In the genomic region with DNA sequence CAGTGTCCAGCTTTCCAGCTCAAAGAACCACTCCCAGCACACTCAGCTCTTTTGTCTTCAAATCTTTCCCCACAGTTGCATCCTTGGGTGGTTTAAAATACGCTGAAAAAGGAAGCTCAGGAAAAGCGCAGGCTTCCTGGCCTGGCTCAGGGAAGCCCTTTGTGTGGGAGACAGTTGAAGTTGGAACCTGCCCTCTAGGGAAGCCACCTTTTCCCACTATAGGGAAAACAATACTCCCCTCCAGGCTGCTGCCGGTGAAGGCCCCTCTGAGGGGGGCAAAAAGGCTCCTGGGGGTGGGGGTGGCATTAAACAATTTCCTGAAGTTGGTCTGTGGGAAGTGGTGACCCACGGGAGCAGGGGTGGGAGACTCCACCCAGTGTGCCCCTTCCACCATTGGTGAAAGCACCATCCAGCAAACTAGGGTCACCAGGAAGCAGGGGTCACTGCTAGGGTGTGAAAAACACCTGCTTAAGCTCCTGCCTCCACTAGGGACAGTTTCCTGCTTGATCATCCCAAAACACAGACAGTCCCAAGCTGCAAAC, we compare ENCODE assay signal across 10 mouse cellular contexts. TPM values are rescaled to one million over a fixed set of nuclear protein-coding genes. Genes with fewer than 3 reads are reported as not detected.
A peak's percentile ranks its signal among the peaks of the same experiment; 100 is the strongest.
DNase-seq lines count a peak whose midpoint lies in the region; ATAC-seq and TF ChIP-seq lines count a peak whose summit lies in the region.
"Had no signal": no experiment of that assay in that cellular context is flagged by ENCODE, and none has a peak within 500 bp of the region (broad histone marks: within the 10 kb centered on the region; RNA-seq: fewer than 3 reads in every experiment).

No protein-coding gene starts in this region.

- ATAC-seq in megakaryocyte, adult 5-6 weeks (ENCODE audit: poor library complexity, severe bottlenecking) = no peak
- no peak for ATAC-seq in heart, embryonic 13.5 days (ENCODE audit: extremely low read depth, insufficient number of reproducible peaks, low FRiP score, low TSS enrichment)
- no peak for ATAC-seq in limb, embryonic 14.5 days (ENCODE audit: low FRiP score, low read depth)
- no peak for ATAC-seq in stomach, embryonic 15.5 days (ENCODE audit: insufficient read depth, low FRiP score, low read depth)
- ATAC-seq: Patski had no signal

- peak overlapping the region; percentile 88 for H3K27ac ChIP-seq in heart, embryonic 13.5 days (replicated peaks)
- 0 out of 2 replicates have a peak overlapping the region, but pooled peaks have one; percentile 19 for H3K27ac ChIP-seq in limb, embryonic 14.5 days (replicated peaks; ENCODE audit: low read depth, low read length)
- H3K27ac ChIP-seq in stomach, embryonic 15.5 days = peak overlapping the region; percentile 6

- H3K27me3 ChIP-seq in megakaryocyte, embryonic 14.5 days (replicated peaks) = peaks cover 67% of the 10 kb centered on the region
- no peaks in the 10 kb centered on the region; the same call in 1 of the 2 replicates for H3K27me3 ChIP-seq in heart, embryonic 13.5 days (replicated peaks)
- H3K27me3 ChIP-seq in limb, embryonic 14.5 days (ENCODE audit: control insufficient read depth, insufficient read depth, low read length) = no peaks in the 10 kb centered on the region
- no peaks in the 10 kb centered on the region for H3K27me3 ChIP-seq in stomach, embryonic 15.5 days (replicated peaks)
- H3K27me3 ChIP-seq: Patski had no signal

- H3K9me3 ChIP-seq in megakaryocyte, embryonic 14.5 days = no peaks in the 10 kb centered on the region
- no peaks in the 10 kb centered on the region for H3K9me3 ChIP-seq in heart, embryonic 13.5 days
- H3K9me3 ChIP-seq in limb, embryonic 14.5 days (ENCODE audit: control insufficient read depth, low read length) = no peaks in the 10 kb centered on the region
- no peaks in the 10 kb centered on the region for H3K9me3 ChIP-seq in stomach, embryonic 15.5 days

- peak overlapping the region; percentile 1 for H3K4me3 ChIP-seq in megakaryocyte, embryonic 14.5 days (replicated peaks)
- no peak overlapping the region for H3K4me3 ChIP-seq in heart, embryonic 13.5 days
- H3K4me3 ChIP-seq in limb, embryonic 14.5 days (replicated peaks; ENCODE audit: low read length) = no peak overlapping the region
- H3K4me3 ChIP-seq in stomach, embryonic 15.5 days (replicated peaks) = no peak overlapping the region

- TF ChIP-seq POLR2A in limb, embryonic 14.5 days (IDR thresholded peaks at IDR 0.05; ENCODE audit: borderline replicate concordance, extremely low read depth, insufficient read depth, insufficient read length) = no peak

- peaks cover 96% of the 10 kb centered on the region for H3K4me1 ChIP-seq in megakaryocyte, embryonic 14.5 days
- peaks cover 100% of the 10 kb centered on the region for H3K4me1 ChIP-seq in heart, embryonic 13.5 days
- peaks cover 74% of the 10 kb centered on the region for H3K4me1 ChIP-seq in limb, embryonic 14.5 days (ENCODE audit: control insufficient read depth, insufficient read depth, low read length)
- peaks cover 95% of the 10 kb centered on the region for H3K4me1 ChIP-seq in stomach, embryonic 15.5 days

- peak overlapping the region; percentile 5; the same call in 1 of the 2 replicates for H3K9ac ChIP-seq in heart, embryonic 13.5 days
- no peak overlapping the region for H3K9ac ChIP-seq in limb, embryonic 14.5 days (ENCODE audit: low read depth, low read length, severe bottlenecking)
- H3K9ac ChIP-seq in stomach, embryonic 15.5 days = no peak overlapping the region

- no peaks in the 10 kb centered on the region for H3K36me3 ChIP-seq in megakaryocyte, embryonic 14.5 days (replicated peaks; ENCODE audit: low read length)
- H3K36me3 ChIP-seq in heart, embryonic 13.5 days = no peaks in the 10 kb centered on the region
- H3K36me3 ChIP-seq in limb, embryonic 14.5 days (ENCODE audit: control insufficient read depth, insufficient read depth, low read length) = no peaks in the 10 kb centered on the region
- H3K36me3 ChIP-seq in stomach, embryonic 15.5 days = no peaks in the 10 kb centered on the region

- WGBS in heart, embryonic 13.5 days = 59% methylated on average over 4 of the region's 4 CpGs
- WGBS in limb, embryonic 14.5 days = 52% methylated on average over 4 of the region's 4 CpGs
- WGBS in stomach, embryonic 15.5 days = 45% methylated on average over 4 of the region's 4 CpGs

- H3K4me2 ChIP-seq in heart, embryonic 13.5 days = peak overlapping the region; percentile 10
- no peak overlapping the region for H3K4me2 ChIP-seq in limb, embryonic 14.5 days (replicated peaks; ENCODE audit: low read depth, low read length, severe bottlenecking)
- no peak overlapping the region for H3K4me2 ChIP-seq in stomach, embryonic 15.5 days

- DNase-seq in limb, embryonic 14.5 days (ENCODE audit: low spot score) = no peak
- DNase-seq in layer of hippocampus, postnatal 10 days (ENCODE audit: low spot score in 2 of 2) = no peak
- DNase-seq in thymus, postnatal 36 days = no peak
- DNase-seq in retina, postnatal 1 day = no peak
- DNase-seq: cerebellum, postnatal 10 days had no signal

RNA-seq across cellular contexts. Expression of a gene that starts 25.6 kb away (rescaled TPM):
- polyA plus RNA-seq in megakaryocyte, embryonic 14.5 days (2012; ENCODE audit: insufficient read depth, low replicate concordance) = 1.2 and 4.2 TPM in 2 replicates
- total RNA-seq in megakaryocyte, adult 5-6 weeks (2015) = 37.6 and 43.0 TPM in 2 replicates
- total RNA-seq in megakaryocyte, adult 5-6 weeks (2017) = 22.3 and 48.3 TPM in 2 replicates
- polyA plus RNA-seq in heart, embryonic 13.5 days (2015; fragmentation: Nextera tagmentation; extraction: Ambion mirVana) = 11.4 and 12.1 TPM in 2 replicates
- 28.1 and 40.2 TPM in 2 replicates for polyA plus RNA-seq in limb, embryonic 14.5 days (2012; rRNA removed)
- polyA plus RNA-seq in limb, embryonic 14.5 days (2014; fragmentation: Nextera tagmentation; extraction: Ambion mirVana) = 44.5 and 47.0 TPM in 2 replicates
- polyA plus RNA-seq in stomach, embryonic 15.5 days (2015; fragmentation: Nextera tagmentation; extraction: Ambion mirVana) = 16.1 and 17.9 TPM in 2 replicates
- total RNA-seq in layer of hippocampus, postnatal 10 days (2021) = 10 to 100 TPM; 43.9 to 46.7 TPM

RNA-seq across cellular contexts. Expression of a gene that starts 45.8 kb away (rescaled TPM):
- 7.6 and 26.1 TPM in 2 replicates for polyA plus RNA-seq in megakaryocyte, embryonic 14.5 days (2012; ENCODE audit: insufficient read depth, low replicate concordance)
- 41.6 and 43.9 TPM in 2 replicates for total RNA-seq in megakaryocyte, adult 5-6 weeks (2015)
- 31.1 and 34.6 TPM in 2 replicates for total RNA-seq in megakaryocyte, adult 5-6 weeks (2017)
- 12.8 and 13.8 TPM in 2 replicates for polyA plus RNA-seq in heart, embryonic 13.5 days (2015; fragmentation: Nextera tagmentation; extraction: Ambion mirVana)
- 62.5 and 73.3 TPM in 2 replicates for polyA plus RNA-seq in limb, embryonic 14.5 days (2012; rRNA removed)
- 47.1 and 47.6 TPM in 2 replicates for polyA plus RNA-seq in limb, embryonic 14.5 days (2014; fragmentation: Nextera tagmentation; extraction: Ambion mirVana)
- 22.3 and 24.0 TPM in 2 replicates for polyA plus RNA-seq in stomach, embryonic 15.5 days (2015; fragmentation: Nextera tagmentation; extraction: Ambion mirVana)
- 10 to 100 TPM; 43.9 to 46.1 TPM for total RNA-seq in layer of hippocampus, postnatal 10 days (2021)

Comparison
In these comparisons a context has a peak if more than half of its experiments do, and no peak if none do; other contexts are left out.
1. H3K27ac ChIP-seq: peak in every context shown above with its lines; median percentile 88 in heart, embryonic 13.5 days; 19 in limb, embryonic 14.5 days; 6 in stomach, embryonic 15.5 days.